Mouse (Mus musculus) activated CD4-positive, CD25-positive, alpha-beta regulatory T cell, adult 9 weeks (primary cell): ENCODE data around the gene Fst. TPM values are rescaled to one million over a fixed set of nuclear protein-coding genes. Genes with fewer than 3 reads are reported as not detected.

ENCODE experiments used
- polyA plus RNA-seq: library from polyadenylated mRNA; unstranded; fragments of 100-300 nt; shearing (Covaris generic); gene quantifications from one replicate; pipeline ENCODE4 v1.2.1, GENCODE M21; 2017

Fst gene
- polyA plus RNA-seq, result not detected

DNA sequence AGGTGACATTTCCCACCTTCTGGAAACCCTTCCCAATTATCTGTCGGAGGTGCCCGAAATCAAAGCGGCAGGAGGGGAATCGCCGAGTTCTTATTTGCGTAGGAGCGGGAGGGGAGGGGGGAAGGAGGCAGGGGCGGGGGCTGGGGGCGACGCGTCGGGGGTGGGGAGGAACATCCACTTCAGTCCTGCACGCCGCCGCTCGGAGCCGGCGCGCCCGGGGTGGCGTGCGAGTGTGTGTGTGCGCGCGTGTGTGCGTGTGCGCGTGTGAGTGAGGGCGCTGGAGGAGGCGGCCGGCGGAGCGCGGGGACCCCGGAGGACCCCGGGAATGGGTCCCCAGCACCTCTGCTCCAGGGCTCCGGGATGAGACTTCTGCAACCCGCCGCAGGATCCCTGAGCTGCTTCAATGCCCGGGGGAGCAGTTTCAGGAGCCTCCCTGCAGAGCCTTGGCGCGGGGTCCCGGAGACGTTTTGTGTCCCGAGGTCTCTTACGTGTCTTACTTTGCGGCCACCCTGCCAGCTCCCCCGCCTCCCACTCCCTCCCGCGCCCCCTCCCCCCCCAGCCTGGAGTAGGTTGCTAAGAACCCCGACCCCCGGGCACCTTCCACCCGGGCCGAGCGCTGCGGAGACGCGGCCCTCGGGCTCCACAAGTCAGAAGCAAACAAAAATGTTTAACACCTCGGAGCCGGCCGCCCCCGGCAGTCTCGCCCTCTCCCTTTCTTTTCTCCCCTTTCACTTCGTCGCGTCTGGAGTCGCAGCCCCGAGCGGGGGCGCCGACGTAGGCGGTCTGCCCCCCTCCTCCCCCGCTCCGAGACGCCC lies at the start of gene Fst:
Fst (minus strand) TSS at position 66 of the 815 bp plus-strand sequence.

Other genes with a start within 250 kb of the Fst start
- gene Ndufs4, start 70.7 kb downstream of the Fst start, polyA plus RNA-seq, result 213 TPM